Mouse (Mus musculus) adipocyte (in vitro differentiated cells): ENCODE measurements around the gene Axin2.
"Not testable (repeated sequence)": the region's sequence is repeated elsewhere in the genome, so short reads cannot be mapped to it uniquely, and the experiment has no call there.

Experiments
- DNase-seq: peaks from one replicate; pipeline ENCODE4 v3.0.0-alpha.2; 2016; ENCODE audit warnings: low spot score

The Axin2 gene

DNA sequence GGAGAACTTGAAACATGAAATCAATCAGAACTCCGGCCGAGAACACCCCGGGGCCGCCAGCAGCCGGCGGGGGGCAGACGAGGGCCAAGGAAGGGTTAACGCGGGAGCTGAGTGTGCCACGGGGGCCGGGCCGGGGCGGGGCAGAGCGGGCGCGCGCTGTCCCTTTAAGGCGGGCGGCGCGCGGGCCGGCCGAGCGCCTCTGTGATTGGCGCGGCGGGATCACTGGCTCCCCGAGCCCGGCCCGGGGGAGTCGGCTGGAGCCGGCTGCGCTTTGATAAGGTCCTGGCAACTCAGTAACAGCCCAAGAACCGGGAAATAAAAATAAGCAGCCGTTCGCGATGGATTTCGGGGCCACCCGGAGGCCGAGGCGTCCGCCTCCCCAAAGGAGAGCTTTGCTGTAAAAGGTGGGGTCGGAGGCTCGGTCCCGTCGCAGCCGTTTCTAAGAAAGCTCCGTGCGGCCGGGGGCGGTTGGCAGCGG, at the start of gene Axin2:
TSS of gene Axin2 (plus strand) at position 192 of the 478 bp plus-strand sequence.
- no peak for DNase-seq

DNA sequence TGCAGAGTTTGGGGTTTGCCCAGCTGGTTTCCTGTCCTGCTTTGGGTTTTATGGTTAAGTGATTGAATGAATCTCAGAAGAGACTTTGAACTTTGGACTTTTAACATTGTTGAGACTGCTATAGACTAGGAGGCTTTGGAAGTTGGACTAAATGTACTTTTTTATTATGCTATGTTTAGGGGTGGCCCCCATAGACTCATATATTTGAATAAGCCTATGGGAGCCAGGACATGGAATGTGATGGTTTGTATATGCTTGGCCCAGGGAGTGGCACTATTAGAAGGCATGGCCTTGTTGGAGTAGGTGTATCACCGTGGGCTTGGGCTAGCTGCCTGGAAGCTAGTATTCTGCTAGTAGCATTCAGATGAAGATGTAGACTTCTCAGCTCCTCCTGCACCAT, 48.9 kb upstream of the Axin2 start:
- not testable (repeated sequence) for DNase-seq

DNA sequence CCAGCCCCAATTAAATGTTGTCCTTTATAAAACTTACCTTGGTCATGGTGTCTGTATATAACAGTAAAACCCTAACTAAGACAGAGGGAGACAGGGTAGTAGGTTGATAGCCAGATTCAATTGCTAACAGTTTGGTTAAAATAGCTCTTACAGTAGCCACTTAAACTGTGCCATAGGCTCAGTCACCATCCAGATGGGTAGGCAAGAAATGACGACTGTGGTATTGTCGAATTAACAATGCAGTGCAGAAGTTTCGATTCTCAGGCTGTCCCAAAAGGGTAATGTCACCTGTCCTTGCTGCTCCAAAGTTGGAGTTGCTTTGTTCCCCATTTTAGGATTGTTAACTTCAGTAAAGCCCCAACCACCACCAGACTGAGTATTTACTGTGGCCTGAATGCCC, 48.4 kb upstream of the Axin2 start:
- DNase-seq, result no peak

DNA sequence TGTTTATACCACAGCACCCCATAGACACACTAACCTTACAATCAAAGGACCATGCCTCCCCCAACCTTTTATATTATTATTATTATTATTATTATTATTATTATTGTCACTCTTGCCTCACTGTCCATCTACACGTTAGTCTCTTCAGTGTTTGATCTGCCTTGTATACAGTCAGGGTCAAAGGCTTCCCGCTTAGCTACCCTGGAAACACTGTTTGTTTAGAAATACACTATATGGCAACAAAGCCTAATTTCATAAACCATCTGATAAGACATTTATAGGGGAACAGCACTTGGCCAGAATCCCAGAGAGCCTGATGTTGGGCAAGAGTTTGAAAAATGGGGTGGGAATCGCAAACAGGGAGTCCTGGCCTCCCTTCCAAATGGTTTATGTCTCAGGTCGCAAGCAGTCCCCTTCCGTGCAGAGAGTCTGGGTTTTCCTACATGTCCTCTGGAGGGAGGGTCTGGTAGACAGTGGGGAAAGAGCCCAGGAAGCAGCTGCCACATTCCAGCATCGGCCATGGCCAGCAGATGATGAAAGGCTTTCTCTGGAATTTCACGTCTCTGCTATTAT, 43.4 kb upstream of the Axin2 start:
- DNase-seq, result no peak

DNA sequence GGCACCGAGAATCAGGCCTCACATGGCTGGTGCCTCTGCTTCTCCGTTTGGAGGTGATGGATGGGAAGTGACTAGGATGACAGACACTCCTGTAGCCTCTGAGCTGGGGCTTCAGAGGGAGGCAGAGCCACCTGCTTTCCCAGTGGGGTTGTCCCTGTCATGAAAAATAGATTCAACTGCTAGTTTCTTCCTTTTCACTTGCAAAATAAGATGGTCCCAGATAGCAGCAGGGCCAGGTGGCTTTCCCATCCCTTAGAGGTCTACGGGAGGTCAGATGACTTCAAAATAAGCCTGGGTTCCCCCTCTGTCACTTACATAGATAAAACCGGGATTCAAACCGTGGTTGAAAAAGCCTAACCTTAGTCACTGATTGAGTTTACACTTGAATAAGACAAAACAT, 42.6 kb upstream of the Axin2 start:
- DNase-seq, result no peak

DNA sequence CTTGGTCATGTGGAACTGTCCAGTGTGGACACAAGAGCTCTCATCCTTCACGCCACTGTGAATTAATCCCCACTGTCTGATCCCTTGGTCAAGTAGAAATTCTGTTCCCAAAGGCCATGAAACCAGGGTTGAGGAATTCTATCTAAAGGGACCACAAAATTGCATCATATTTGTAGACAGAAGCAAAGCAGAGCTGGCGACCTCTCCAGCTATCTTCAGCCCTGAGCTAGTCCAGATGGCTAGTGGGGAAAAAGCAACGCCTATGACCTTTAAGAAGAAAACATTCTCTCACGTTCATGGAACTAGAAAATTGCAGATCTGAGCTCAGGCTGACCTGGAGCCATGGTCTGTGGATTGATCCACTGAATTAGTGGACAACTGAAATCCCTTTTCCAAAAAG, 39.6 kb upstream of the Axin2 start:
- DNase-seq, result peak; percentile 2

DNA sequence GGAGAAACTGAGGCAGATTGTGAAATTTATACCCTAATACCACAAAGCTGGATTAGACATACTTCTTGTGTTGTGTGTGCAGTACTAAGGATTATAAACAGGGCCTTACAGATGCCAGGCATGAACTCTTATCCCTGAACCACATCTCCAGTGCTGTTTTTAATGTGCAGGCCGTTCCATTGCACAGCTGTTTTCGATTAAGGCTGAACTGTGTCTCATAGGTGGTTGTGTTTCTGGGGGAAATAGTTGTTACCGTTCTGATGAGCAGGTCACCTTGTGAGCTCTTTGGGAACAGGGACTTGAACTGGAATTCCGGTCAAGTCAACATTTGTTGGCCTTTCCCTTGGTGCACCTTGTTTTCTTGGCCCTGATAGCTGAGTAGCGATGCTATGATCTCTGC, 38.5 kb upstream of the Axin2 start:
- DNase-seq, result no peak

DNA sequence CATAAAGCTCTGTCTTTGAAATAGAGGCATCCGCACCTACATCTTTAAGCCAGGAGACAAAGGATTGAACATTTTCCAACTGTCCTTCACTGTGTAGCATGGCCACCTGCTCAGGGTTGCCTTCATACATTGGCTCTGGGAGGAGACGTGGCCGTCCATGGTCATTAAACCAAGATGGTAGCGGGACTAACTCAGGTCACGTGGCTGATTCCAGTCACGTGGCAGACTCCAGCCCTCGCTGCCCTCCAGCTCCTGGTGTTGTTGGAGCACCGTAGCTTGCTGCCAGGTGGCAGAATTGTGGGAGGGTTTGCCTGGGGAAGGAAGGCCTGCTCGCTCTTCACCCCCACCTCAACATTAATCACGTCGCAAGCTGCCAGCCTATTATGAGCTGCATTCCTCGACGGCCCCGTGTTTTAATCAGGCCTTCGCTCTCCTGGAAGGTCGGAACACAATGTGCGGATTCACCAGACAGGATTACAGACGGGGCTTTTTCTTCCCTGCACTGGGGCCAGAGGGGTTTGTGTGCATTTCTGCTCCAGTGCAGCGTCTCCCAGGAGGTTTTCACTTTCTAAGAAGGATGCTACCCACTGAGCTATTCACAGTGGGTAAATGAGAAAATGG, 34.8 kb upstream of the Axin2 start:
- no peak for DNase-seq

DNA sequence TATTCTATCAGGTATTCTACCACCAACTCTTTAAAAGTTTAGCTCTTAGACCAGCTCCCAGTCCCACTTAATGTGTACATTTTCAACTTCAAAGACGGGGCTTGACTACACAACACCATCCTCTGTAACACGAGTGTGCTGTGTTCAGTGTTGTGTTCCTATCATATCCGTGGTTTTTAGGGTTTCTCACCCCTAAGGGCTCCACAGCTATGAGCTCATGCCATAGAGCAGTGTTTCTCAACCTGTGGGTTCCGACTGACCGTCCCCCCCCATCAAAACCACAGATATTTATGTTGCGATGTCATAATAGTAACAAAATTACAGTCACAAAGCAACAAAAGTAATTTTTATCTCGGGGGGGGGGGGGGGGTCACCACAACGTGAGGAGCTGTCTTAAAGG, 34.1 kb upstream of the Axin2 start:
- no peak for DNase-seq

DNA sequence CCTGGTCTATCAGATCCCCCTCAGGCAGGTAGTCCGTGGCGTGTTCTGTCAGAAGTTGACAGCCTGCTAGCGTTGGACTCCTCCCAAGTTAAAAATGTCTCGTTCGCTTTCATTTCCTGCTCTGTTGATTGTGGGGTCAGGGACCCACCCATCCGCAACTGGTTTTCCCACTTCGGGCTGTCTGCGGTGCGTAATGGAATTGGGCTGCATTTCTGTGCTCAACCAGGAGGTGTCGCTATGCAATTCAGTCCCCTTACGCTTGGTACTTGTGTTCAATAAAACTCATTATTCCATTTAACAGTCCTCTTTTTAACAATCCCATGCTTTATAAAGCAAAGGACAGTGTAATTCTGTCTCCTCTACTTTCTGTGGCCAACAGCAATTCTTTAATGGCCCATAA, 31.0 kb upstream of the Axin2 start:
- no peak for DNase-seq

DNA sequence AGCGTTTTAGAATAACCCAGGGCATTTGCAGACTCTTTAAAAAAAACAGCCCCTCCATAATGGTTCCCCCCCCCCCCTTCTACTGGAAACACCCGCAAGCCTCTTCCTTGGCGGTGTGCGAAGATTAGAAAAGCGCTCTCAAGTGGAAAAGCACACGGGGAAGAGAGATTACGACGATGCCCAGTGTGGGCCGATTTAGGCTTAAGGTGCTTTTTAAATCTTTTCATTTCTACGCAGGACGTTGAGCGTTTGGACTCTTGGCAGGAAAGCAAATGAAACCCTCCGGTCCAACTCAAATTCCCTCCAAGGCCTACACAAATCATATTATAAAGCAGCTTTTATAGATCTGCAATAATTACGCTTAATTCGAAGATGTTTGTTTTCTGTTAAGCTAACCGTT, 29.6 kb upstream of the Axin2 start:
- DNase-seq, result no peak

DNA sequence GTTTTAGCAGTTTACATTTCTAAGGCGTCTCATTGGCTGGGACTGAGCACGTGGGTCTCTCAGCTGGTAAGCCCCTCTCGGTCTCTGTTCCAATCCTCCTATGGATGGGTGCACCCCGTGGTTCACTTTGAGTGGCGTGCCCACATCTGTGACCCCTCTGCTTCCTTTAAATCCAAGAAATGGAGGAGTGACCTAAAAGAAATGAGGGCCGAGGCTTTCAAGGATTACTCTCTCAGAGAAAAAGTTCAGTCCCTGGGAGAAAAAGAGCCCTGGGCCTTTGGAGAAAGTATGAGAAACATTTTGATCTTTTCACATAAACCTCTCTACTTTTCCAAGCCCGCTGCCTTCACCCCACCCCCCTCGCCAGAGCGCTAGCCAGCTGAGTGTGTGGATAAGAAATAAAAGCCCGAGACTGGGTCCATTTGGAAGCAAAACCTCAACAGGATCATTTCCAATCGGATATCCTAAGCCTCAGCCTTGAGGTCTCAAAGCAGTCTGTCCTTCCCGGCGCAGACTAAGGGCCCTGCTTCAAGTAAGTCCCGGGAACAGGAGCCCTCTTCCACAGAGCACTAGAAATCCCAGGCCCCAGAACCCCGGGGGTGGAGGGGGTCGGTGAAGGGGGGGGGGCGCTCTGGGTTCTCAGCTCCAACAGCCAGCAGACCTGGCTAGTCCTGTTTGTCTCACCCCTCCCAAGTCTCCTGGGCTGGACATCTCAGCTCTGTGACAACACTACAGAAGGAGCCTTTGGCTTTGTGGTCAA, 28.9 kb upstream of the Axin2 start:
- no peak for DNase-seq

DNA sequence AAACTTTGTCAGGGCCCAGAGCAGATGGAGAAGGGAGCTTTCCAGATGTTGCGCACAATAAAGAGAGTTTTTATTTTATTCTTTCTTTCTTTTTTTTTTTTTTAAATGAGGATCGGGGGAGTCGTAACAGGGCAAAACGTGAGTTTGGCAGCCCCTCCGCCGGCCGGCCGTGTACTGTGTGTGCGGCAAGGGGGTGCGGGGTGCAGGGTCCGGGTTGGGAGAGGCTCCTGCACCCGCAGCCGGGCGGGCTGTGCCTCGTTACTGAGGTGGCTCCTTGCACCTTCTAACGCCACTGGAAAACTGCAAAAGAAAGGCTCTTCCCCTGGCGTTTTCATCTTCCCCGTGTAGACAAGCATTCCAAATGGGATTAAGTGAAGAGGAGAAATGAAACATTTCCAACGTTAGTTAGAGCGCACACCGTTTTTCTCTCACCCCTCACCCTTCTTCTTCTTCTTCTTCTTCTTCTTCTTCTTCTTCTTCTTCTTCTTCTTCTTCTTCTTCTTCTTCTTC, 28.2 kb upstream of the Axin2 start:
- no peak for DNase-seq

DNA sequence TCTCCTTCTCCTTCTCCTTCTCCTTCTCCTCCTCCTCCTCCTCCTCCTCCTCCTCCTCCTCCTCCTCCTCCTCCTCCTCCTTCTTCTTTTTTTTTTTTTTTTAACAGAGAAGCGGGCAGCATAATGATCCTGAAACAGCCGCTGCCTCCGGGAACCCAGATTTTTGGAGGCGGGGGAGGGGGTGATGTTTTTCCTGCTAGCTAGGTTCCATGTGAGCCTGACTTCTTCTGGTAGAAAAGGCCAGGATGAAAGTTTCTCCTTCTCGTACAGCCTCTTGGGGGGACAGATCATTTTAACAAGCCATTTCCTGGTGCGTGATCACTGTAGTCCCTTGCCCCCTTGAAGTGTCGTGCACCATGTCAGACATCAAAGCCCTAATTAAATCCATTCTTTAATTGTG, 27.7 kb upstream of the Axin2 start:
- DNase-seq, result no peak

DNA sequence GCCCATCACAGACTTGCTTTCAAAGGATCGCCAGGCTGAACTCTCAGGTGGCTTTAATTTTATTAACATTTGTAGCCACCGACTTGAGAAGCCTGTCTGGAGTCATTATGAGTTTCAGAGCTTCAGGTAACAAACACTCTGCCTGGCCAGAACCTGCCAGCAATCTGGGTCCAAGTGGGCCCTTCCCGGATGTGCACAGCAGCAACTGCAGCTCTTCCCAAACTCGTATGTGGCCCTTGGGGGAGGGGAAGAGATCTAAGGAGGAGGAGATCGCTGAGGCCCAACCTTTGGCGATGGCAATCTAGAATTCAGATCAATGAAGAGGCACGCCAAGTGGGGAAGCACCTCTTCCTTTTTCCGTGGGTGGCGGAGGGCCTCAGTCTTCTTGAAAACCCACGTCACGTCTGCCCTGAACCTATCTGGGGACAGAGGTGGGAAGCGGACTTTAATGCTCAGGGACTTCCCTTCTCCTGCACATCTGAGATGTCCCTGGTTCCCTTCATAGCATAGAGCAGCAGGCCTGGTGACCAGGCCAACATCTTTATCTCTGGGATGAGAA, 26.8 kb upstream of the Axin2 start:
- no peak for DNase-seq

DNA sequence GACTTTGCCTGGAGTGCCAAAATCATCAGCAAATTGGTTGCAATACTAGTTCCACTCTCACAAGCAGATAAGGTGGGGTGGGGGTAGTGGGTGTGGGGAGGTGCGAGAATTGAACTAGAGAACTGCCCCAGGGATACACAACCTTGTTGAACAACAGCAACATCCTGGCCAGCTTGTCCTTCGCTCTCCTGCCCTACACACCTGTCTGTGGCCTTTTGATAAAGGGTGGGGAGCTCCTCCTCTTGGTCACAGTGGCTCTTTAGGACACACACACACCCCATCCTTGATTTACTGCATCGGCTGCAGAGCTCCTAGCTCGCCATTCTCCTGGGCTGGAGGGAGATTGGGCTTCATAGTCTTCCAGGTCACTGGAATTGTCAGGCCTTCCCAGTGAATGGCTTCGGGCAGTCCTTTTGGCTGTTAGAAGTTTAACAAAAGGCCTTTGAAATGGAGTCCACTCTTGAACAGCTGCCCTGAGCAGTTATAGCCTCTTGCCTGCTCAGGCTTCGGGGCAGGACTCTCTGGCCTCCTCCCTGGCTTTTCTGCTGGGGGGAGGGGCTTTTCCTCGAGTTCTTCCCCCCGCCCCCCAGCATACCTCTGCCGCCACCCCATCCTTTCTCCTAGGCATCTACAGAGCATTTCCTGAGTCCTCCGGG, 26.2 kb upstream of the Axin2 start:
- DNase-seq, result no peak

DNA sequence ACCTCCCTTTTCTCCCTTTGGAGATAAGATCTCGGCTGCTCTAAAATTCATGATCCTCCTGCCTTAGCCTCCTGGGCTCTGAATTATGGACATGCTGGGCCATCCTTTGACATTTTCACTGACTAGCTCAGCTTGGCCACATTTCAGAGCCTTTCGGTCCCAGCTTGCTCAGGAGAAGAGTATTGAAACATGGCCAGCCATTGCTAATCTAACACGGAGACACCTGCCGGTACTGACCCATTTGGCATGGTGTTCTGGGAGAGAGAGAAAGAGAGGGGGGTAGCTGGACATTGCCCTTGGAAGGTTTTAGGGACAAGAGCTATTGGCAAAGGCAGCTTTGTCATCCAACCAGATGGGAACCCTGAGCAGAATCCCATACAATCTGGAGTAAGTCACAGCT, 23.1 kb upstream of the Axin2 start:
- DNase-seq, result no peak

DNA sequence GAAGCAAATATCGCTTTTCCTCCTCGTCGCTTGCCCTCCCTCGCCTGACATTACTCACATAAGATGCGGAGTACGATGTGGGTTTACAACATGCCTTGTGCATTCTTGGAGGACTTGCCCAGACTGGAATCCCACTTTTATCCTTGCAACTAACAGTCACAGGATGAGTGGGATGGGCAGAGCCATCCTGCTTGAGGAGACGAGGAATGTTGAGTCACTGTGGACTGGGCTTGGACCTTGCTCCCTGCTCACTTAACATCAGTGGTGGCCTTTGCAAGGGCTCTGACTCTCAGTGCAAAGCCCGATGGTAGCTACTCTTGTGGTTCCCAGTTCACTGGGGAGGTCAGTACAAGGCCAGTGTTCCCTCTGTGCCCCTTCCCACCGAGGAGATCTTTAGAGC, 22.1 kb upstream of the Axin2 start:
- DNase-seq, result no peak

DNA sequence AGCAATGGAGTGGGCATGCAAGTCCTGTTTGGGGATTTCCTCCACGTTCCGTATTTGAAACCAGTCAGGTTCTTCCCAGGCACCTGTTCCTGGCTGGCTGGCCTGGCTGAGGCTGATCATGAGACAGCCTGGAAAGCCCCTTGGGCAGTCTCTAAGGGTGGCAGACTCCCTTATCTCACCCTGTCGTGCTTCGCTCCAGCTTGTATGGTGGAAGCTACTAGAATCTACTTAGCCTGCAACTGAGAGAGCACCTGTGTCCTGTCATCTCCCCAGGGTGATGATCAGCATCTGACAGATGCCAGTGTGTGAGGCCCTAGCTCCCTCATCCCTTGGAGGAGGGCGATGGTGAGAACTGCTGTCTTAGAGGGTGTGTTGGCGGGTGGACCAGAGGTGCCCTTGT, 21.7 kb upstream of the Axin2 start:
- no peak for DNase-seq

DNA sequence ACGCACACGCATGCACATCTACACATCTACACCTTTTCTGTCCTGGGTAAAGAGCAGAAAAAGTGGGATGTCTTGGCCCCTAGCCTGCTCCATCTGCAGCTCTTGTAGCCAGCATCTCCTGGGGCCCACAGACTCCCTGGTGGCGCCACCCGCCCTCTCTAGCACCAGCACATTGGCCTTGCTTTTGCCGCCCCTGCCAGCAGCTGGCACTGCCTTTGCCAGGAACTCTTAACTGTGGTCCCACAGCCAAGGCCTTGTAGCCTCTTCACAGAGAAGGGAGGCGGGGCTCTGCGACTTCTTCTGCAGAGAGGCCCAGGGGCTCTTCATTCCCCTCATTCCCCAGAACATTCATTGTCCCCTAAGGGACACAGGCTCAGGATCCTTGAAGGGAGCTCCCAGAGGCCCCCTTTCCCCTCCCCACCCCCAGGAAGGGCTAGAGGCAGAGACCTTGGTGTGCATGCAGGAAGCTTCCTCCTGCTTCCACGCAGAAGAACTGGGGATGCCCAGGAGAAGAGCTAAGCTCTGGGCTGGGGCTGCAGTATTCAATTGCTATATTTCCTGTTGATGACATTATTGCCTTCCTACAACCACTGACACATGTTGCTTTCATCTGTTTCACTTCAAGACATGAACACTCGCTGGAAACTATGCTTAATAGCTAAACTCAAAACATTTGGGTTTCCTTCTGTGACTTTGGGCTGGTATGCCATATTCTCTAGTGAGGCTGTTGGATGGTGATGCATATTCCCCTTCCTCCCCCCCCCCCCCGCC, 19.2 kb upstream of the Axin2 start:
- no peak for DNase-seq

DNA sequence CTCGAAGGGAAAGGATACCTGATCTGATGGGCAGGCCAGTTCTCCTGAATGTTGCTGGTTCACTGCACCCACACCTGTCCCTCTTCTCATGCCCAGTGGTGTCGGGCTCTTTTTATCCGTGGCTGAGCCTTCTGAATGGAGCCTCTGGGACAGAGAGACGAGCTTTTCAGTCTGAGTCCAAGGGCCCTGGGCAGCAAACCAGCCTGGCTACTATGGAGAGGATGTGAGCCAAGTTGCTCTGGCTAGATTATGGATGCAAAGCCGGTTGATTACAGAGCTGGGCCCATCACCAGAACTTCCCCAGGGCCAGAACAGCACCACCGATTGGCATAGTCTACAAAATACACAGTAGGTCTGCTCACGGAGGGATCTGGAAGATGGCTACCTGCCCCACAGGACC, 18.5 kb upstream of the Axin2 start:
- DNase-seq, result no peak

DNA sequence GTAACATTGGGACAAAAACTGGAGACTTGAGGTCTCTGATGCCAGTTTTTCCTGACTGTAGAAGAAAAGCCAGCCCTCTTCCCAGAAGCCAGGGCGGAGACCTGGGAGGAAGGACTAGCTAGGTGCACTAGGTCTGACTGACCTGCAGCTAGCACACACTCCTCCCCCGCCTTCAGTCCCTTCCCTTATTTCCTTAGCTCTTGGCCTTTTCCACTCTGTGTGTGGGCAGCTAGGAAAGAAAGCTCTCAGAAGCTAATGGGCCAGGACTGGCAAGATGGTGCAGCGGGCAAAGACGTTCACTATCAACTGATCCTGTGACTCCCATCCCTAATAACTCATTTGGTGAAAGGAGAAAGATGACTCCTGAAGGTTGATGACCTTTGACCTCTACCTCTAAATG, 17.8 kb upstream of the Axin2 start:
- DNase-seq, result no peak
